Mouse (Mus musculus): Measurements from ENCODE around the gene Mrap. TPM values are rescaled to one million over a fixed set of nuclear protein-coding genes. Genes with fewer than 3 reads are reported as not detected.

Gene Mrap
- polyA plus RNA-seq, 1 experiment from 2014 or later: 0.98 TPM

GRCm38 (mm10) chr16:90736672-90737270 lies 1.2 kb upstream of the Mrap start:
- Histone ChIP-seq H3K9ac (ENCODE audit: low read depth, low read length) (no peak overlapping the region), H3K4me1 (ENCODE audit: control insufficient read depth, insufficient read depth, low read depth, low read length) (no peaks in the 10 kb centered on the region; the same call in 1 of the 2 replicates), H3K4me3 (ENCODE audit: low read length) (no peak overlapping the region), H3K9me3 (ENCODE audit: control insufficient read depth, low read length) (no peaks in the 10 kb centered on the region), H3K27ac (ENCODE audit: low read depth, low read length) (no peak overlapping the region), H3K4me2 (ENCODE audit: low read length) (no peak overlapping the region), H3K27me3 (replicated peaks; ENCODE audit: control insufficient read depth, insufficient read depth, low read length) (no peaks in the 10 kb centered on the region), H3K36me3 (ENCODE audit: control insufficient read depth, insufficient read depth, low read length) (no peaks in the 10 kb centered on the region)
- no peak for ATAC-seq
- 64% methylated on average over 10 of the region's 10 CpGs for WGBS

GRCm38 (mm10) chr16:90747143-90747542 lies 9.1 kb downstream of the Mrap start:
- WGBS: 89% methylated on average over 6 of the region's 6 CpGs
- Histone ChIP-seq H3K9ac (ENCODE audit: low read depth, low read length) (no peak overlapping the region), H3K9me3 (ENCODE audit: control insufficient read depth, low read length) (no peaks in the 10 kb centered on the region), H3K4me1 (ENCODE audit: control insufficient read depth, insufficient read depth, low read depth, low read length) (no peaks in the 10 kb centered on the region), H3K27ac (ENCODE audit: low read depth, low read length) (no peak overlapping the region), H3K4me2 (ENCODE audit: low read length) (no peak overlapping the region), H3K36me3 (ENCODE audit: control insufficient read depth, insufficient read depth, low read length) (no peaks in the 10 kb centered on the region; the same call in 1 of the 2 replicates), H3K27me3 (replicated peaks; ENCODE audit: control insufficient read depth, insufficient read depth, low read length) (no peaks in the 10 kb centered on the region), H3K4me3 (ENCODE audit: low read length) (no peak overlapping the region)
- no peak for ATAC-seq

- Histone ChIP-seq H3K4me2 (ENCODE audit: low read length) (no peak overlapping the region), H3K9me3 (ENCODE audit: control insufficient read depth, low read length) (no peaks in the 10 kb centered on the region), H3K27me3 (replicated peaks; ENCODE audit: control insufficient read depth, insufficient read depth, low read length) (no peaks in the 10 kb centered on the region), H3K36me3 (ENCODE audit: control insufficient read depth, insufficient read depth, low read length) (peaks cover 2% of the 10 kb centered on the region), H3K9ac (ENCODE audit: low read depth, low read length) (no peak overlapping the region), H3K4me1 (ENCODE audit: control insufficient read depth, insufficient read depth, low read depth, low read length) (no peaks in the 10 kb centered on the region), H3K27ac (ENCODE audit: low read depth, low read length) (no peak overlapping the region), H3K4me3 (ENCODE audit: low read length) (no peak overlapping the region)
- 98% methylated on average over 7 of the region's 7 CpGs for WGBS
- no peak for ATAC-seq
Observed at GRCm38 (mm10) chr16:90748169-90748568, 10.2 kb downstream of the Mrap start.

GRCm38 (mm10) chr16:90753386-90753941 lies 15.5 kb downstream of the Mrap start:
- Histone ChIP-seq H3K4me3 (ENCODE audit: low read length) (no peak overlapping the region), H3K27ac (ENCODE audit: low read depth, low read length) (no peak overlapping the region), H3K4me1 (ENCODE audit: control insufficient read depth, insufficient read depth, low read depth, low read length) (no peaks in the 10 kb centered on the region), H3K4me2 (ENCODE audit: low read length) (no peak overlapping the region), H3K9me3 (ENCODE audit: control insufficient read depth, low read length) (no peaks in the 10 kb centered on the region), H3K27me3 (replicated peaks; ENCODE audit: control insufficient read depth, insufficient read depth, low read length) (no peaks in the 10 kb centered on the region), H3K36me3 (ENCODE audit: control insufficient read depth, insufficient read depth, low read length) (peaks cover 24% of the 10 kb centered on the region), H3K9ac (ENCODE audit: low read depth, low read length) (no peak overlapping the region)
- WGBS: 94% methylated on average over 13 of the region's 13 CpGs
- no peak for ATAC-seq

- no peaks in the 10 kb centered on the region for H3K4me1 ChIP-seq (ENCODE audit: control insufficient read depth, insufficient read depth, low read depth, low read length)
- H3K9me3 ChIP-seq (ENCODE audit: control insufficient read depth, low read length): no peaks in the 10 kb centered on the region
- H3K4me3 ChIP-seq (ENCODE audit: low read length): no peak overlapping the region
- ATAC-seq: no peak
- no peaks in the 10 kb centered on the region for H3K27me3 ChIP-seq (replicated peaks; ENCODE audit: control insufficient read depth, insufficient read depth, low read length)
- H3K9ac ChIP-seq (ENCODE audit: low read depth, low read length): no peak overlapping the region
- H3K27ac ChIP-seq (ENCODE audit: low read depth, low read length): no peak overlapping the region
- no peak overlapping the region for H3K4me2 ChIP-seq (ENCODE audit: low read length)
- WGBS: 22% methylated on average over 3 of the region's 3 CpGs
- peaks cover 27% of the 10 kb centered on the region for H3K36me3 ChIP-seq (ENCODE audit: control insufficient read depth, insufficient read depth, low read length)
Observed at GRCm38 (mm10) chr16:90759335-90759734, 21.3 kb downstream of the Mrap start.

GRCm38 (mm10) chr16:90760515-90760914 lies 22.5 kb downstream of the Mrap start:
- H3K9ac ChIP-seq (ENCODE audit: low read depth, low read length): no peak overlapping the region
- no peak overlapping the region for H3K27ac ChIP-seq (ENCODE audit: low read depth, low read length)
- no peak overlapping the region for H3K4me2 ChIP-seq (ENCODE audit: low read length)
- no peaks in the 10 kb centered on the region for H3K27me3 ChIP-seq (replicated peaks; ENCODE audit: control insufficient read depth, insufficient read depth, low read length)
- 90% methylated on average over 4 of the region's 4 CpGs for WGBS
- no peaks in the 10 kb centered on the region for H3K9me3 ChIP-seq (ENCODE audit: control insufficient read depth, low read length)
- peaks cover 27% of the 10 kb centered on the region for H3K36me3 ChIP-seq (ENCODE audit: control insufficient read depth, insufficient read depth, low read length)
- no peaks in the 10 kb centered on the region for H3K4me1 ChIP-seq (ENCODE audit: control insufficient read depth, insufficient read depth, low read depth, low read length)
- no peak for ATAC-seq
- H3K4me3 ChIP-seq (ENCODE audit: low read length): no peak overlapping the region

GRCm38 (mm10) chr16:90765195-90765877 lies 27.3 kb downstream of the Mrap start:
- Histone ChIP-seq H3K4me2 (ENCODE audit: low read length) (no peak overlapping the region), H3K4me3 (ENCODE audit: low read length) (no peak overlapping the region), H3K27me3 (replicated peaks; ENCODE audit: control insufficient read depth, insufficient read depth, low read length) (no peaks in the 10 kb centered on the region), H3K4me1 (ENCODE audit: control insufficient read depth, insufficient read depth, low read depth, low read length) (no peaks in the 10 kb centered on the region), H3K9ac (ENCODE audit: low read depth, low read length) (no peak overlapping the region), H3K9me3 (ENCODE audit: control insufficient read depth, low read length) (no peaks in the 10 kb centered on the region), H3K27ac (ENCODE audit: low read depth, low read length) (no peak overlapping the region), H3K36me3 (ENCODE audit: control insufficient read depth, insufficient read depth, low read length) (peaks cover 46% of the 10 kb centered on the region)
- no peak for ATAC-seq
- WGBS: 89% methylated on average over 9 of the region's 9 CpGs

GRCm38 (mm10) chr16:90766919-90767454 lies 29.0 kb downstream of the Mrap start:
- WGBS: 97% methylated on average over 15 of the region's 15 CpGs
- Histone ChIP-seq H3K27ac (ENCODE audit: low read depth, low read length) (no peak overlapping the region), H3K4me3 (ENCODE audit: low read length) (no peak overlapping the region), H3K9ac (ENCODE audit: low read depth, low read length) (no peak overlapping the region), H3K4me1 (ENCODE audit: control insufficient read depth, insufficient read depth, low read depth, low read length) (no peaks in the 10 kb centered on the region), H3K4me2 (ENCODE audit: low read length) (no peak overlapping the region), H3K36me3 (ENCODE audit: control insufficient read depth, insufficient read depth, low read length) (peaks cover 46% of the 10 kb centered on the region), H3K27me3 (replicated peaks; ENCODE audit: control insufficient read depth, insufficient read depth, low read length) (no peaks in the 10 kb centered on the region), H3K9me3 (ENCODE audit: control insufficient read depth, low read length) (no peaks in the 10 kb centered on the region)
- no peak for ATAC-seq

GRCm38 (mm10) chr16:90774216-90774615 lies 36.2 kb downstream of the Mrap start:
- ATAC-seq: no peak
- Histone ChIP-seq H3K9me3 (ENCODE audit: control insufficient read depth, low read length) (no peaks in the 10 kb centered on the region), H3K27ac (ENCODE audit: low read depth, low read length) (no peak overlapping the region), H3K4me3 (ENCODE audit: low read length) (no peak overlapping the region), H3K36me3 (ENCODE audit: control insufficient read depth, insufficient read depth, low read length) (peaks cover 45% of the 10 kb centered on the region), H3K27me3 (replicated peaks; ENCODE audit: control insufficient read depth, insufficient read depth, low read length) (no peaks in the 10 kb centered on the region), H3K4me2 (ENCODE audit: low read length) (no peak overlapping the region), H3K4me1 (ENCODE audit: control insufficient read depth, insufficient read depth, low read depth, low read length) (no peaks in the 10 kb centered on the region), H3K9ac (ENCODE audit: low read depth, low read length) (no peak overlapping the region)
- WGBS: 81% methylated on average over 12 of the region's 12 CpGs

Measured in hindbrain, embryonic 16.5 days (tissue).